ENCODE assay signal across 18 mouse cellular contexts in the genomic region with DNA sequence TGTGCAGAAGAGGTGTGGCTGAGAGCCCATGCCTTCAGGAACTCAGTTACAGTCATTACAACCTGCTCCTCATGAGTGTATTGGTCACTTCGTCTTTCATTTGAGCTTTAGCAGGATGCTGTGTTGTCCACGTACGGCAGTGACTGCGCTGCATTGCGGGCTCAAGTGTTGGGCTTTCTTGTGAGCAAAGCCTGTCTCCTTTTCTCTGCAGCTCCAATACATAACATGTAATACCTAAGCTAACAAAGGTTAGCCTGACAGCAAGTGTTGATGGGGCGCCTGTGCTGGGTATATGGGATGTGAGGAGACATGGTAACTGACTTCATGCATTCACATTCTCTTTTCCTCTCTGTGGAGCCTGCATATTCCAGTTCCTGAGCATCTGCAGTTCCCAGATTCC. TPM values are rescaled to one million over a fixed set of nuclear protein-coding genes. Genes with fewer than 3 reads are reported as not detected.
"Had no signal": no experiment of that assay in that cellular context is flagged by ENCODE, and none has a peak within 500 bp of the region (broad histone marks: within the 10 kb centered on the region; RNA-seq: fewer than 3 reads in every experiment).

No protein-coding gene starts in this region.

- H3K4me3 ChIP-seq: lung, embryonic 15.5 days; megakaryocyte, embryonic 14.5 days; midbrain, embryonic 13.5 days; midbrain, embryonic 15.5 days; neural tube, embryonic 12.5 days; stomach, embryonic 15.5 days had no signal

- H3K4me1 ChIP-seq: lung, embryonic 15.5 days; midbrain, embryonic 13.5 days; midbrain, embryonic 15.5 days; neural tube, embryonic 12.5 days; stomach, embryonic 15.5 days had no signal

- H3K27ac ChIP-seq: lung, embryonic 15.5 days; midbrain, embryonic 13.5 days; midbrain, embryonic 15.5 days; neural tube, embryonic 12.5 days; stomach, embryonic 15.5 days; stomach, postnatal 0 days had no signal

- H3K36me3 ChIP-seq: lung, embryonic 15.5 days; midbrain, embryonic 13.5 days; midbrain, embryonic 15.5 days; neural tube, embryonic 12.5 days; stomach, embryonic 15.5 days had no signal

- DNase-seq: liver, postnatal 0 days; lung, adult 2 months; lung, postnatal 14 days; lung, postnatal 36 days; right cerebral cortex, postnatal 14 days; thymus, adult 18-20 months; thymus, postnatal 14 days; thymus, postnatal 36 days had no signal

RNA-seq across cellular contexts. Expression of a gene that starts 12.9 kb away (rescaled TPM):
- polyA plus RNA-seq: midbrain, embryonic 11.5 days; midbrain, embryonic 13.5 days; midbrain, postnatal 0 days; neural tube, embryonic 12.5 days; neural tube, embryonic 14.5 days had no signal

RNA-seq across cellular contexts. Expression of a gene that starts 32.7 kb away (rescaled TPM):
- total RNA-seq: midbrain, postnatal 0 days had no signal
- polyA plus RNA-seq: midbrain, embryonic 11.5 days; midbrain, embryonic 13.5 days; midbrain, embryonic 15.5 days; midbrain, postnatal 0 days; neural tube, embryonic 12.5 days; neural tube, embryonic 14.5 days had no signal
